Mouse (Mus musculus): Measurements from ENCODE around the gene Pdss1.

DNA sequence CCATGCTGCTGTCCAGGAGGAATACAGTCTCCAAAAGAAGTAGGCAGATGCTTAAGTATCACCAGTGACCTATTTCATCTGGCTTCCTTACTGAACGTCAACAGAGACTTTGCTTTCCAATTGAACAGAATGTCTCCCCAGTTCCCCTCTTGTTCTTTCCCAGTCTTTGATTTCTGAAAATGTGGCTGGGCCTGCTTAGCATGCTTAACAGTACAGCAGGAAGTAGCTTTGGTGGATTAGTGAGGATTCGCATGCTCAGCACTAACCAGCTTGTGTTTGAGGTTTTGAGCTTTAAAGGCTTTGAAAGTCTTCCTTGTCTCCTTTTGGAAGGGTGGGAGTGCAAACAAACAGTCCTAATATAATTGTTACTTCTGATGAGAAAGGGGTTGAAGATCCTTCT, 32.9 kb downstream of the Pdss1 start:
- TF ChIP-seq CTCF (IDR thresholded peaks at IDR 0.05; ENCODE audit: borderline replicate concordance, control insufficient read depth, extremely low read depth, insufficient read depth, low read length, poor library complexity), result no peak
- no peak for TF ChIP-seq POLR2A (IDR thresholded peaks at IDR 0.05; ENCODE audit: control insufficient read depth, extremely low read depth, insufficient read depth, low read length, poor library complexity)
